Mouse (Mus musculus) adrenal gland, postnatal 4 days (tissue): Measurements from ENCODE around the gene Gucy2d. TPM values are rescaled to one million over a fixed set of nuclear protein-coding genes. Genes with fewer than 3 reads are reported as not detected.

Experiments
- DNase-seq, 2 experiments: peaks; one replicate each; pipeline ENCODE4 v3.0.0; 2021 to 2022; ENCODE audit warnings: low spot score in 2 of 2, mixed read lengths in 2 of 2
- total RNA-seq, 2 experiments: library from RNA; stranded (reverse); gene quantifications; 2 replicates each; pipeline ENCODE4 v1.2.3; 2021

Gene Gucy2d
- total RNA-seq, 2 experiments from 2014 or later: not detected

DNA sequence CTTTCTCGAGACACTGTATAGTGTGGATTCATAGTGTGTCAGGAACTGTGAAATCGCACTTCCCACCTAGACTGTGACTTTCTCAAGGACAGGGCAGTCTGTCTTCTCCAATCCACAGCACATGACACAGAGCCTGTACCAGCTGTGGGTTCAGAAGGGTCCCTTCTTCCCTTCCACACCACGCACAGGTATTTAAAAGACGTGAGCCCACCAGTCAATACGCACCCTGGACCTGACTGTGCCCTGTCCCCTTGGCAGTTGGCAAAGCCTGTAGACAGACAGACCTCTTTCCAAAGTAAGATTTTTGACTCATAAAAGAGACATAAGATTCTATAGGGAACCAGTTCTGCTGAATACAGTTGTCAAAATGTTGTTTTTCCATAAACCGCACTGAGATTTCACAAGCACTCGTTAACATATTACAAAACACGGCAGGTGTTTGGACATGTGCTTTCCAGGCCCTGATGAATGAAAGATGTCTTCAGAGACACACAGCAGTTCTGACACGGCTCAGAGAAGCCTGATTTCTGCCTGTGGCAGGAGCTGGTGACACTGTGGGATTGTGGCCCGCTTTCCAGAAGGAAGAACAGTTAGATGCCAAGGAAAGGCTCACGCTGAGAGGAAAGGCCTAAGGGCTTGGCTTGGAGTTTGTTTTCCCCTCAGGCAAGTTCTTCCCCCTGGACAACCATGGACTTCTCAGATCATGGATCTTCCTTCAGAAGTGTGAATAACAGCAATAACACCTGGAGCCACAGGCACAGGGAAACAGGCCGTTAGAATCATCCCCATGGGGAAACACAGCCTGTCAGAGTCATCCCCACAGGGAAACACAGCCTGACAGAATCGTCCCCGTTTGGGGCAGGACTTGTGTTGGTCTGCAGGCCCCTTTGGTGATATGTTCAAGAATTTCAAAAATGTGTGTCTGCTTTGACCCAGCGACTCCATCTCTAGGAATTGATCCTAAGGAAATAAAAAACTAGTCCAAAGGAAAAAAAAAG, 71.0 kb downstream of the Gucy2d start:
- DNase-seq: no peak

DNA sequence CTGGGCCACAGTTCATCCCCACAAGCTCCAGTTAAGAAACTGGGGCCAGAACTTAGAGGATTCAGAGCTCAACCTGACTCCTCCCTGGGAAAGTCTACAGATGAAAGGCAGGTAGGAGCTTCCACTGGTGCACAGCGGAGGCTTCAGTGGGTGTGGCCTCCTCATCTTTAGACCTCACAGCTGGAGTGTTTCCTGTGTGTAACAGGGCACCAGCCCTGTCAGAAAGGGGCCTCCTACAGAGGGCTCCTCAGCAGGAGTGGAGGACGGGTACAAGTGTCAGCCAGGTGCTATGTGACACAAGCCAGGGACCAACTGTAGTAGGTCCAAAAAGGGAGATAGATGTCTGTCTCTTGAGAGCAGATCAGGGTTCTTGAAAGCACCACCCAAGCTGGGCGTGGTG, 73.0 kb downstream of the Gucy2d start:
- no peak for DNase-seq

DNA sequence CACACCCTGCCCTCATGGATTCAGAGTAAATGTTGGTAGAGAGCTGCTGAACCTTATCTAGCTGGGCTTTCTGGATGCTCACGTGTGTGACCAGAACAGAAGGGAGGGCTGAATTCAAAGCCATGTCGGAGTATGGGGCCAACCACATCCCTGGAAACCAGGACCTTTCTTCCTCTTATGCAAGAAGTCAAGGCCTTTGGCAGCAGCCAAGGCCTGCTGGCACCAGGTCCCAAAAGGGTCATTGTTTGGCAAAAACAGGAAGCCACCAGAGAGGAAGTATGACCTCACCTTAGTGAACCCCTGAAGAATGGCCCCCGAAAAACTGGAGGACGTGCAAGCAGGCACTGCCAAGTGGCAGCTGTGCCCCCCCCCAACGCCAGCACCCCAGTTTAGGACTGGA, 82.4 kb downstream of the Gucy2d start:
- DNase-seq: no peak

DNA sequence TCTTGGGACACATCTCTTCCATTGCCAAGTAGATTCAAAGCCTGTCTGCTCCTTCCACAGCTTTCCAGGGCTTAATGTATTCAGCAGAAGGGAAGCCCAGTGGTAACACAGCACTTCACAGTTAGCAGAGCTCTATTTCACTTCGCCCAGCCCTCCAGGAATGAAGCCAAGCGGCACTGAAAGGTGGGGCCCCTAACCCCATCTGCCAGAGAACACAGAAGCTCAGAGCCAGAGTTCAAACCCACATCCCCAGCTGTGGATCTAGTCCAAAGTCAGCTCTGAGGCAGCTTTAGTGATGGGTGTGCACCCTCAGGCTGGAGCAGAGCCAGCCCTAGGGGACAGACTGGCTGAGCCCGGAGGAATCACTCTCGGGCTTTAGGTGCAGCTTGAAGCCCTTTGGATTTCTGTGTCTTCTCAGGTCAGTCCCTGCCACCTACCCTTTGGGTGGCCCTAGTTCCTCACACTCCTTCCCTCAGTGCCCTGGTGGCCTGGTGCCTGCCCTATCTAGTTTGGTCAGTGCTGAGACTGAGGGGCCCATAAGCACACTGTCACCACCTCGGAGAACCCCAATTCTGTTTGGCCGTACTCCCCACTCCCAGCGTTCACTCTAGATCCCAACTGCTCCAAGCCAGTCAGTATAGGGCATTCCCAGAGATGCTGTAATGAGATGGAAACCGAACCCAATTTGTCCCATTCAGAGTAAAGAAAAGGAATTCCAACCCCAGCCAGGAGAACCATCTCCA, 83.0 kb downstream of the Gucy2d start:
- no peak for DNase-seq

DNA sequence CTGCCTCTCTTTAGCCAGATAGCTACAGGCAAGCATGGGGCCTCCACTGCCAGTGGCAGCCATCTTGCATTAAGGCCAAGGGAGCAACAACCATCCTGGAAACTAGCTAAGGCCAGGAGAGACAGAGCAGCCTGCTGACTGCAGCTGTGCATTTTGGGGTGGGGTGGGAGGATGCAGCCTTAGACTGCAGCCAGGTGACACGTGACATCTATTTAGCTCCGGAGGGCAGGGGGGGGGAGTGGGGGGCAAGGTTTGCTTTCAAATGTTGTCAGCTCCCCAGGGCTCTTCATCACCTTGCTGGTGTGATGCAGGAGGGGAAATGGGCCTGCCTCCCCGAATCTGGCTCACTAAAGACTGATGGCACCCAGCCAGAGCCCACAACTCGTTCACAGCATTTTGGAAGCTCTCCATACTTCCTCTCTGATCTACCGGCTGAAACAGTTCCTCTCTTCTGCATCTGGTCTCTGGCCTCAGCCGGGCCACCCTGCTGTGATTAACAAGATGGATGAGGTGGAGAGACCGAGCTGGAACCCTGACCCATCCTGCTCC, 83.7 kb downstream of the Gucy2d start:
- no peak for DNase-seq

DNA sequence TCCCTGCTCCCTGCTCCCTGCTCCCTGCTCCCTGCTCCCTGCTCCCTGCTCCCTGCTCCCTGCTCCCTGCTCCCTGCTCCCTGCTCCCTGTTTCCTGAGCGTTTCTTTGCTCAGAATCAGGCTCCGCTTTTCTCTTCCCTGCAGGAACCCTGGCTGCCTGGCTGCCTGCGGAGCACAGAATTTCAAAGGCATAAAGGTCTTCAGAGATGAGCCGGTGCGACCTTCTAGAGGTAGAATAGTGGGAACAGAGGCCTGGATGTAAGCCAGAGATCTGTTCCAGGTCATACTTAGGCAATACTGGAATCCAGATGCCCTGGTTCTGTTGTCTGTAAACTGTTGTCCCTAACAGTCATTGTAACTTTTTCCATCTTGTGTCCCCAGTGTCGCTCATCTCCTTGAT, 84.2 kb downstream of the Gucy2d start:
- no peak for DNase-seq

DNA sequence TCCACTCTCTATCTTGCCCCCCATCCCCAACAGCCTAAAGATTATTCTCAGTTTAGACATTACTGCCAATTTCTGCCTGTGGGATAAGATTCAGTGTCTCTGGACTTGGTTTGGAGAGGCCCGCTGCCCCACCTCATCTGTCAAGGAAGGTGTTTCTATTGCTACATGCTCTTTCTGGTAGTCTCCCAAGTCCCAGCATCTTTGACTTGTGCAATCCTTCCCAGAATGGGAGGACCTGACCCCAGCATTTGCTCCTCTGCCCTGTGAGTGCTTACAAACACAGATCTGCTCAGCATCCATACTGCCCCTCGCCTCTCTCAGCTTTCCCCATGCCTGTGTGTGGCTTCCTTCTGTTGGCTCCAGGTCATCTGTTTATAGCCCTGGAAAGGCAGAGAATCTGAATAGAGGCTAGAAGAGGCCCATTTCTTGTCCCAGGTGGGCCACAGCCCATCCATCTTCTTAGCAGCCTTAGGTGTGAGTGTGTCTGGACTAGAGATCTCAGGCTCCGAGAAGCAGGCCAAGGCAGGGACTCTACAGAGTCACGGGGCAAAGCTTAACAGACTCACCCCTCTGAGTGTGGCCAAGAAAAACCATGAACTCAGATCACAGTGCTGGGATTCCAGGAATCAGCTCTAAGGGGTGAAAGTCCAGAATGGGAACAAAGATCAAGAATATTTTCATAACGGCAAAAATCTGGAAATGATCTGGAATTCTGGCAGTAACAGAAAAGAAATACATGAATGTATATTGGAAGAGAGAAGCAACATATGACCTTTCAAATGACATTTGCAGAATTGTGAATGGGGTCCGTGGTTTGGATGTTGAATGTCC, 84.9 kb downstream of the Gucy2d start:
- no peak for DNase-seq

Other genes starting within 250 kb of the Gucy2d start
- gene B3gnt6, start 240.9 kb upstream of the Gucy2d start, total RNA-seq: 1 to 10 TPM; 1.3 to 1.8 TPM
- 10 to 100 TPM; 20.3 to 24.2 TPM for gene Acer3, start 119.2 kb upstream of the Gucy2d start, total RNA-seq
- 10 to 100 TPM; 10.3 to 12.1 TPM for gene Tsku, start 79.1 kb upstream of the Gucy2d start, total RNA-seq
- gene Lrrc32, start 48.9 kb downstream of the Gucy2d start, total RNA-seq: 10 to 100 TPM; 27.4 to 28.7 TPM
- 10 to 100 TPM; 33.7 to 35.8 TPM for gene Emsy, start 216.4 kb downstream of the Gucy2d start, total RNA-seq